Mouse (Mus musculus): ENCODE data around the gene Msl1.

Gene Msl1

GRCm38 (mm10) chr11:98762756-98763501, 32.4 kb upstream of the Msl1 start:
- in situ Hi-C loops (cut with MboI; ENCODE audit: low pct_unique_long_range_greater_than_20kb in 1 of 2, low sequenced_read_pairs in 2 of 2, unreplicated experiment in 1 of 2) = no loop called here

DNA sequence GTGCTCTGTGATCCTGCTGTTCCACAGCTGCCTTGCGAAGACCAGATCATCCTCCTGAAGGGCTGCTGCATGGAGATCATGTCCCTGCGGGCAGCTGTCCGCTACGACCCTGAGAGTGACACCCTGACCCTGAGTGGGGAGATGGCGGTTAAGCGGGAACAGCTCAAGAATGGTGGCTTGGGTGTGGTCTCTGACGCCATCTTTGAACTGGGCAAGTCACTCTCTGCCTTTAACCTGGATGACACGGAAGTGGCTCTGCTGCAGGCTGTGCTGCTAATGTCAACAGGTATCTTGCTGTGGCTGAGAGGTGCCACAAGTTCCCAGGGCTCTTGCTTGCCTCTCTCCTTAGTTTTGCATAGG, 31.8 kb upstream of the Msl1 start:
- in situ Hi-C loops (cut with MboI; ENCODE audit: low pct_unique_long_range_greater_than_20kb in 1 of 2, low sequenced_read_pairs in 2 of 2, unreplicated experiment in 1 of 2) = no loop called here

- in situ Hi-C loops (cut with MboI; ENCODE audit: low pct_unique_long_range_greater_than_20kb in 1 of 2, low sequenced_read_pairs in 2 of 2, unreplicated experiment in 1 of 2) = no loop called here
Measured at GRCm38 (mm10) chr11:98764091-98764490, 31.2 kb upstream of the Msl1 start.

DNA sequence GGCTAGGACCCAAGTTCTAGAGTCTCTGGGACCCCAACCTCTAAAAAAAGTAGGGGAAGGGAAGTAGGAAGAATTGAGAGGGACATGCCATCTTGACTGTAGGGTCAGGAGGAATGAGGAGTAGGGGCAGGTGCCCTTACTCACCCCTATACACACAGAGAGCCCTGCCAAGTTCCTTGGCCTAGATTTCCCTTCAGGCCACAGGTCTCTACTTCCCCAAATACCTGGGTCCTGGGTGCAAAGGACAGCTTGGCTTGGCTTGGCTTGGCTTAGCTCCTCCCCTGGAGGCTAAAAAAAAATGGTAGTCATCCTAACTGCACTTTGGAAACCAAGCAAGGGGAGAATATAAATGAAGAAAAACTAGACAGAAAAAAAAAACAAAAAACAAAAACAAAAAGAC, 30.6 kb upstream of the Msl1 start:
- in situ Hi-C loops (cut with MboI; ENCODE audit: low pct_unique_long_range_greater_than_20kb in 1 of 2, low sequenced_read_pairs in 2 of 2, unreplicated experiment in 1 of 2) = no loop called here

- in situ Hi-C loops (cut with MboI; ENCODE audit: low pct_unique_long_range_greater_than_20kb in 1 of 2, low sequenced_read_pairs in 2 of 2, unreplicated experiment in 1 of 2) = no loop called here
Measured at GRCm38 (mm10) chr11:98765421-98766309, 29.7 kb upstream of the Msl1 start.

DNA sequence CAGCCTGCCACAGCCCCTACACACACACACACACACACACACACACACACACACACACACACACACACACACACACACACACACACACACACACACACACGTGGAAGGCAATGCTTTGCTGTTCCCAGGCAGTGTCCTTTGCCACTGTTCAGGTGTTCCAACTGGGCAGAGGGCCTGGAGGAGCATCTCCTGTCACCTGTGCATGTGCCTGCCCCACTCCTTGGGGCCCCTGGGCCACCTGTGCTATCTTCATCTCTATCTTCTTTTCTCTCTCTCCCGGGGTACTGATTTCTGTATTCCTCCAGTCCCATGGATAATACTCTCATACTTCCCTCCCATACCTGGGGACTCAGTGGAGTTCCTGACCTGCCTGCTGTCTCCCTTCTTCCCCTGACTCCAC, 29.0 kb upstream of the Msl1 start:
- in situ Hi-C loops (cut with MboI; ENCODE audit: low pct_unique_long_range_greater_than_20kb in 1 of 2, low sequenced_read_pairs in 2 of 2, unreplicated experiment in 1 of 2) = no loop called here

- in situ Hi-C loops (cut with MboI; ENCODE audit: low pct_unique_long_range_greater_than_20kb in 1 of 2, low sequenced_read_pairs in 2 of 2, unreplicated experiment in 1 of 2) = no loop called here
Measured at GRCm38 (mm10) chr11:98766816-98767215, 28.5 kb upstream of the Msl1 start.

DNA sequence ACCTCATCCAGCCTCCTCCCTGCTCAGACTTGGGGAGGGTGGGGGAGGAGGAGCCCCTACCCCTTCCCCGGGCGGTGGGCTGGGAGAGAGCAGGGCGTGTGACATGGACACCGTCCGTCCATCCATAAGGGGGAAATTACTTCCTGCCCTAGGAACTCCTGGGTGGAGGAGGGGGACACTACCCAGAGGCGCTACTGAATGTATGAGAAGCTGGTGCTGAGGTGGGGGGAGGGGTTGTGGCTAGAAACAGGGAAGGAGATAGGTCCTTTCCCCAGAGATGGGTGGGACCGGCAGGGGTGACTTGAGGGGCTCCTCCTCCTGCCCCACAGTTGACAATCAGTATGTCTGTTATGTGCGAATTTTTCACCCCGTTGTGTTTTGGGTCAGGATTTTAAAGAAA, 28.0 kb upstream of the Msl1 start:
- in situ Hi-C loops (cut with MboI; ENCODE audit: low pct_unique_long_range_greater_than_20kb in 1 of 2, low sequenced_read_pairs in 2 of 2, unreplicated experiment in 1 of 2) = no loop called here

DNA sequence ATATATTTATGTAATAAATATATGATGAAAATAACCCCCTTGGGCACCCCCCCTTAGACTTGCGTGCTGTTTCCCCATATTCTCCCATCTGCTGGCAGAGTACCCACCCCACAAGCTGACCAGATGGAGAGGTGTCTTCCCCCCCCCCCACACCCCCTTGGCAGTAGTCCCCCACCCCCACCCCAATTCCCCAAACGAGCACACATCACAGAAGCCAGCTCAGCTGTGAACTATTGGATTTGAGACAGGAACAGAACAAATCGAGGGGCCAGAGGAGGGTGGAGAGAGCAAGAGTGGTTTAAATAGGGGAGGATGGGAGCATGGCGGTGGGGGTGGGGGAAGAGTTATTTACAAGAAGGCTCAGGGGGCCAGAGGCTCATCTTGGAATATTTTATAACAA, 27.6 kb upstream of the Msl1 start:
- in situ Hi-C loops (cut with MboI; ENCODE audit: low pct_unique_long_range_greater_than_20kb in 1 of 2, low sequenced_read_pairs in 2 of 2, unreplicated experiment in 1 of 2) = no loop called here

DNA sequence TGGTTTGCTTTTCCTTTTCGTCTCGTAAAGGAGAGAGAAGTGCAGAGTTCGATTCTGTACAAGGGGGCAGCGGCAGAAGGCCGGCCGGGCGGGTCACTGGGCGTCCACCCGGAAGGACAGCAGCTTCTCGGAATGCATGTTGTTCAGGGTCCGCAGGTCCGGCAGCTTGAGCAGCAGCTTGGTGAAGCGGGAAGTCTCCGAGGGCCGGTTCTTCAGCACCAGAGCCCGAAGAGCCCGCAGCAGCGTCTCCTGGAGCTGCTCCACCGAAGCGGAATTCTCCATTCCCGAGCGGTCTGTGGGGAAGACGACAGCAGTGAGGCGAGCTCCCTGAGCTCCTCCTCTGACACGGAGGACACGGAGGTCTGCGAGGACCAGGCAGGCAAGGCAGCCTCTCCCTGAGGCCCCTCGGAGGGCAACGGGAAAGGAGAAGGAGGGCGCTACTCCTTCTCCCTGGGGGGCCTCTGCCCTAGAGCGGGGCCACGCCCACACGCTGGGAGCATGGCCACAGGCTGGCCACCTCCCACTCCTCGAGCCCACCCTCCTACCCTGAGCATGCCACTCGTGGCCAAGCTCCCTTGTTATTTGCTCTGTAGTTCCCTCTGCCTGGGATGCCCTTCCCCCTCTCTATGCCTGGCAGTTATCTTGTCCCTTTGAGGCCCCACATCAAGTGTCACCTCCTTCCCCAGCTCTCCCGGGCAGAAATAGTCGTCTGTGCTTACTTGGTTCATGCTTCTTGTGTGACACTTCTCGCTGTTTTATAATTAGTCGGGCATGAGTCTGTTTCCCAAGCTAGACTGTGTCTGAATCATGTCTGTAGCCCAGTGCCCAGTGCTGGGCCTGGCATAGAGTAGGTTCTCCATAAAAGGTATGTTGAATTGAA, 26.9 kb upstream of the Msl1 start:
- in situ Hi-C loops (cut with MboI; ENCODE audit: low pct_unique_long_range_greater_than_20kb in 1 of 2, low sequenced_read_pairs in 2 of 2, unreplicated experiment in 1 of 2) = no loop called here

GRCm38 (mm10) chr11:98769007-98769954, 26.0 kb upstream of the Msl1 start:
- in situ Hi-C loops (cut with MboI; ENCODE audit: low pct_unique_long_range_greater_than_20kb in 1 of 2, low sequenced_read_pairs in 2 of 2, unreplicated experiment in 1 of 2) = no loop called here

DNA sequence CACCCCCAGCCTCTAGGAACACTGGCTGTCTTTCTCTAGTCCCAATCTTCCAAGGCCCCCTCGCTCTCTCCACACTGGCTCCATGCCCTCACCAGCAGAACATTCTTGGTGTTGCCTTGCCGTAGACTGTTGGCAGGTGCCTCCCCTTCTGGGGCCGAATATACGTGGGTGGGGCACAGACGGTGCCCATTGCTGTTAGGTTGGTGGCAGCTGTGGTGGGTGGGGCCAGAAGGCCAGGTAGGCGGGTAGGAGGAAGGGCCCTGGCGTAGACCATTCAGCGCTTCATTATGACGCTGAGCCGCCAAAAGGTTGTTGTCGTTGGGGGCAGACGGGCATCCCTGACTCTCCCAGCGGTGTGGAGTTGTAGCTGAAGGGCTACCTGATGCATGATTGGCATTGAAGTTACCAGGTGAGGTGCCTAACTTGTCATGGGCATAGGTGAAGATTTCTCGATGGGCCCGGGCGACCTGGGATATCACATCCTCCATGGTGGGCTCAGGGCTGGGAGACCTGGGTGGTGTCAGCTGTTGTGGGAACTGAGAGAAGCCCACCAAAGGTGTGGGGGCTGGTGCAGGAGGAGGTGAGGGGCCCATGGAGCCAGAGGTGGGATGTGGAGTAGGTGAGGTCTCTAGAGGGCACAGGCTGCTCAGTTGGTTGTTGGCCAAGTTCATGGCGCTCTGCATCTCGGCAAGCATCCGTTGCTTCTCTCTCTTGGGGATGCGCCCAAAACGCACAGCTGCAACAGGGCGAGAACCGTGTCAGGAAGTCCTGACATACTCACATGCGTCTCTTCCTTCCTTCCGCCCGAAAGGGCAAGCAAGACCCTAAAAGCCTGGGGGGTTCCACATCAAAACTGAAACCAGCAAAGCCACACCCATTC, 25.0 kb upstream of the Msl1 start:
- in situ Hi-C loops (cut with MboI; ENCODE audit: low pct_unique_long_range_greater_than_20kb in 1 of 2, low sequenced_read_pairs in 2 of 2, unreplicated experiment in 1 of 2) = no loop called here

- in situ Hi-C loops (cut with MboI; ENCODE audit: low pct_unique_long_range_greater_than_20kb in 1 of 2, low sequenced_read_pairs in 2 of 2, unreplicated experiment in 1 of 2) = no loop called here
Measured at GRCm38 (mm10) chr11:98771131-98771530, 24.2 kb upstream of the Msl1 start.

GRCm38 (mm10) chr11:98771844-98772525, 23.3 kb upstream of the Msl1 start:
- in situ Hi-C loops (cut with MboI; ENCODE audit: low pct_unique_long_range_greater_than_20kb in 1 of 2, low sequenced_read_pairs in 2 of 2, unreplicated experiment in 1 of 2) = no loop called here

- in situ Hi-C loops (cut with MboI; ENCODE audit: low pct_unique_long_range_greater_than_20kb in 1 of 2, low sequenced_read_pairs in 2 of 2, unreplicated experiment in 1 of 2) = no loop called here
Measured at GRCm38 (mm10) chr11:98772667-98773171, 22.6 kb upstream of the Msl1 start.

DNA sequence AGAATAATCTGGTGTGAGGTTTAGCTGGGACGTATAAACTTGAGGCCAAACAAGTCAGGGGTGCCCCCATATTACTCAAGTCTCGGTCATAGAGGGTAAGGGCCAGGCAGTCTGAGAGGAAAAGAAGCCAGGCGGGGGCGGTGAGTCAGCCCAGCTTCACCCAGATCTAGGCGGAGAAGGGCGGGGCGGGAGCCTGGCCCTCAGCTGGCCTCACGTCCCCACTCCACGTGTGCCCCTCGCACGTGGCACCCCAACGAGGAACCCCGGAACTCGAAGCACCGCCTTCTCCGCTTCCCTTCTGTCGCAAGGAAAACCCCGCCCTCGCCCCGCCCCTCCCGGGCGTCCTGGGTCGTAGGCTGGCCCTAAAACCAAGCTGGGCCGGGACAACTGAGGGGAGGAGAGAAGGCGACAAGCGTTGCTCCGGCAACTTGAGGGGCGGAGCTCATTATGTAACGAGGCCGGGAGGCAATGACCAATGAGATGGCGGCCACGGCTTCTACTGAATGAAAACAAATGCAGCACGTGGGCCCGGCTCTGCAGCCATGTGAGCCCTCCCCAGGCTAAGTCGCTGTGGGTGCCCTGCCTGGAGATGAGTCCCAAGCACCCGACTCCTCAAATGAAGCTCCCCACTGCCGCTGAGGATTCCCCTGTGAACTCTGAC, 21.6 kb upstream of the Msl1 start:
- in situ Hi-C loops (cut with MboI; ENCODE audit: low pct_unique_long_range_greater_than_20kb in 1 of 2, low sequenced_read_pairs in 2 of 2, unreplicated experiment in 1 of 2) = no loop called here
